Mouse (Mus musculus): ENCODE measurements around the gene Rpp14. TPM values are rescaled to one million over a fixed set of nuclear protein-coding genes. Genes with fewer than 3 reads are reported as not detected.

The Rpp14 gene
- 26.2 and 28.2 TPM in 2 replicates for polyA plus RNA-seq (2012; rRNA removed)

GRCm38 (mm10) chr14:8080165-8080679, at the start of gene Rpp14:
TSS of gene Rpp14 (plus strand) at chr14:8080367.

GRCm38 (mm10) chr14:8097978-8098686, 18.0 kb downstream of the Rpp14 start, which contains the start of gene Pxk:
TSS of gene Pxk (plus strand) at chr14:8098211.

Other genes with a start within 250 kb of the Rpp14 start
- 0.17 and 0.18 TPM in 2 replicates for gene Gm45521, start 123.1 kb upstream of the Rpp14 start, polyA plus RNA-seq (2012; rRNA removed)
- 0.01 TPM in 1 of 2 replicates, not detected in the other for gene Dnase1l3, start 85.8 kb upstream of the Rpp14 start, polyA plus RNA-seq (2012; rRNA removed)
- 19.2 and 19.8 TPM in 2 replicates for gene Abhd6, start 77.5 kb upstream of the Rpp14 start, polyA plus RNA-seq (2012; rRNA removed)
- gene Pxk, start 17.8 kb downstream of the Rpp14 start, polyA plus RNA-seq (2012; rRNA removed), result 66.0 and 66.3 TPM in 2 replicates
- 201 and 216 TPM in 2 replicates for gene Pdhb, start 92.7 kb downstream of the Rpp14 start, polyA plus RNA-seq (2012; rRNA removed)
- 20.1 and 23.0 TPM in 2 replicates for gene Kctd6, start 133.8 kb downstream of the Rpp14 start, polyA plus RNA-seq (2012; rRNA removed)
- 0.11 and 0.13 TPM in 2 replicates for gene Acox2, start 179.0 kb downstream of the Rpp14 start, polyA plus RNA-seq (2012; rRNA removed)
- 4.3 TPM in 2 replicates for gene Fam107a, start 237.7 kb downstream of the Rpp14 start, polyA plus RNA-seq (2012; rRNA removed)